Mouse (Mus musculus) G1E (cell line): Measurements from ENCODE around the gene Mphosph9.

Experiments used
- CTCF ChIP-seq: IDR thresholded peaks from 2 replicates; pipeline ENCODE4 v1.5.1; 2012; ENCODE audit warnings: low read depth, low read length, inconsistent platforms, mixed read lengths
- GATA1 ChIP-seq: IDR thresholded peaks from 2 replicates; pipeline ENCODE4 v1.6.1; 2012; ENCODE audit warnings: borderline replicate concordance, low read length, inconsistent platforms, mixed read lengths
- GATA2 ChIP-seq: IDR thresholded peaks from 2 replicates; pipeline ENCODE4 v1.6.1; 2012; ENCODE audit warnings: low read depth, low read length, inconsistent platforms, borderline replicate concordance
- POLR2AphosphoS5 ChIP-seq: IDR thresholded peaks from 2 replicates; pipeline ENCODE4 v1.6.1; 2012; ENCODE audit warnings: low read depth, low read length, inconsistent platforms; ENCODE audit not compliant: insufficient replicate concordance

DNA sequence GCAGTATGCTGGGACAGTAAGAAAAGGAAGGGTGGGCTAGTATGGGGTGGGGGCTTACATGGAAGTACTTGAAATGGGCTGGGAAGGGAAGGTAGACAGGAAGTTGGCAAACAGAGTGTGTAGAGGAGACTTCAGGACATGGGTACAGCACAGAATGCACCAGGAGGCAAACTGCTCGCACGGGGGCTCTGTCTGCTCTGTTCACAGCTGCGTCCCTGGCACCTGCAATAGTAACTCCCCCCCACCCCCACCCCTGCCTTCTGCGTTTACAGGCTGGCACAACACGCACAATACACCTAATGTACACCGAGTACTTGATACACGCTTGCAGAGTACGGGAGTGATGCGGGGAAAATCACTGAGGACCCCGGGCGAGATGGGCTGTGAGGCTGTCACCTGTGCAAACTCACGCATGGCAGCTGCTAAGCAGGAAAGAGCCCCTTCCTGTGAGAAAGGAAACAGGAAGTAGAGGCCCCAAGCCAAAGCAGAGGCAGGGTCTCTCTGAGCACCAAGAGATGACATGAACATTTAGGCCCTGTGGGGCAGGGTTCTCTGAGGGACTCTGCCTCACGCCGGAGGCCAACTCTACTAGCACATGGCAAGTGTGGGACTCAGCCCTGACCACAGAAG lies 113.1 kb downstream of the Mphosph9 start:
- TF ChIP-seq CTCF (no peak), POLR2AphosphoS5 (no peak), GATA2 (no peak), GATA1 (no peak)
